15 mouse cellular contexts compared by ENCODE assay signal in genomic region chr5:102591422-102591821, GRCm38 (mm10).
"Had no signal": no experiment of that assay in that cellular context is flagged by ENCODE, and none has a peak within 500 bp of the region (broad histone marks: within the 10 kb centered on the region; RNA-seq: fewer than 3 reads in every experiment).

No protein-coding gene starts in this region.

- DNase-seq: lung, adult 18-20 months; lung, embryonic 14.5 days; lung, postnatal 10 days; lung, postnatal 4 days; midbrain, embryonic 14.5 days; right cerebral cortex, postnatal 14 days; spleen, adult 18-20 months; thymus, adult 18-20 months; thymus, postnatal 14 days; thymus, postnatal 36 days had no signal

- H3K4me1 ChIP-seq: midbrain, embryonic 10.5 days; midbrain, embryonic 12.5 days; neural tube, embryonic 13.5 days had no signal

- H3K27me3 ChIP-seq: midbrain, embryonic 12.5 days; neural tube, embryonic 13.5 days; neural tube, embryonic 15.5 days had no signal

- H3K4me3 ChIP-seq: midbrain, embryonic 10.5 days; midbrain, embryonic 12.5 days; myocyte; neural tube, embryonic 13.5 days; neural tube, embryonic 15.5 days had no signal

- H3K9ac ChIP-seq: lung, embryonic 14.5 days; midbrain, embryonic 12.5 days; neural tube, embryonic 13.5 days; neural tube, embryonic 15.5 days had no signal

- H3K36me3 ChIP-seq: midbrain, embryonic 10.5 days; midbrain, embryonic 12.5 days; neural tube, embryonic 13.5 days; neural tube, embryonic 15.5 days had no signal

- H3K27ac ChIP-seq: midbrain, embryonic 10.5 days; midbrain, embryonic 12.5 days; neural tube, embryonic 13.5 days; neural tube, embryonic 15.5 days had no signal
